Mouse (Mus musculus) heart, adult 2 months (tissue): ENCODE measurements around the gene Rpap1. TPM values are rescaled to one million over a fixed set of nuclear protein-coding genes. Genes with fewer than 3 reads are reported as not detected.

Experiments used
- DNase-seq, 2 experiments: peaks; one replicate each; pipeline ENCODE4 v3.0.0; 2021
- H3K27ac ChIP-seq: fragments of 200-600 bp; 2 replicates; pipeline ENCODE4 v1.8.1; 2022
- H3K27me3 ChIP-seq: fragments of 200-500 bp; 2 replicates; pipeline ENCODE4 v1.6.1; 2012; ENCODE audit warnings: mild to moderate bottlenecking, low read length, inconsistent platforms, mixed read lengths; ENCODE audit not compliant: control insufficient read depth, insufficient read depth
- H3K36me3 ChIP-seq: fragments of 200-500 bp; 2 replicates; pipeline ENCODE4 v1.6.1; 2012; ENCODE audit warnings: low read length, inconsistent platforms; ENCODE audit not compliant: control insufficient read depth, insufficient read depth
- H3K4me1 ChIP-seq: fragments of 200-500 bp; 2 replicates; pipeline ENCODE4 v1.6.1; 2011; ENCODE audit warnings: low read length; ENCODE audit not compliant: control insufficient read depth, insufficient read depth
- H3K4me3 ChIP-seq: fragments of 200-600 bp; 2 replicates; pipeline ENCODE4 v1.8.1; 2022
- H3K79me2 ChIP-seq: fragments of 200-500 bp; replicated peaks from 2 replicates; pipeline ENCODE4 v1.6.1; 2012; ENCODE audit warnings: mild to moderate bottlenecking, inconsistent platforms, low read length, moderate library complexity, mixed read lengths; ENCODE audit not compliant: control insufficient read depth, insufficient read depth
- H3K9ac ChIP-seq: fragments of 200-500 bp; 2 replicates; pipeline ENCODE4 v1.6.1; 2012; ENCODE audit warnings: low read depth, mild to moderate bottlenecking, control low read depth, inconsistent platforms, low read length, mixed read lengths
- CTCF ChIP-seq: fragments of 200-600 bp; IDR thresholded peaks from 2 replicates; pipeline ENCODE4 v1.8.1; 2022; ENCODE audit warnings: antibody characterized with exemption, mild to moderate bottlenecking, moderate library complexity
- EP300 ChIP-seq: fragments of 200-500 bp; IDR thresholded peaks from 2 replicates; pipeline ENCODE4 v1.6.1; 2011; ENCODE audit warnings: low read depth, low read length, control low read depth; ENCODE audit not compliant: insufficient read depth
- POLR2A ChIP-seq: fragments of 200-500 bp; IDR thresholded peaks from 2 replicates; pipeline ENCODE4 v1.6.1; 2011; ENCODE audit warnings: mild to moderate bottlenecking, low read depth, low read length, control low read depth; ENCODE audit not compliant: insufficient read depth
- WGBS: fragments of 180-500 bp; shearing (Covaris S2); methylation state at CpG from one replicate; pipeline ENCODE4 v1.1.7; 2018; 5-methylcytosine and 5-hydroxymethylcytosine counted together
- intact Hi-C: fragments of 180-260 bp; cut with DNase I; formaldehyde crosslinking; loops from one replicate; pipeline ENCODE4 v1.15.1; 2025
- long read RNA-seq: library from polyadenylated mRNA; stranded (forward); transcript quantifications from one replicate; pipeline ENCODE4 v2.0.0, GENCODE M21; 2021
- polyA plus RNA-seq: library from polyadenylated mRNA; depleted of rRNA; stranded (reverse); fragments of >200 nt; gene quantifications from 2 replicates; pipeline ENCODE4 v1.2.3, GENCODE M21; 2012; rRNA removed
- total RNA-seq, 2 experiments: library from RNA; stranded (reverse); gene quantifications; 2 replicates each; pipeline ENCODE4 v1.2.3; 2021

Gene Rpap1
- 10 to 100 TPM; 12.2 to 13.3 TPM for total RNA-seq
- polyA plus RNA-seq: 10.5 and 12.1 TPM in 2 replicates
- long read RNA-seq, full-length matches to known transcripts: 5 of 14 reads
- long read RNA-seq, partial matches to known transcripts: 7 of 14 reads
- long read RNA-seq, other reads (novel, unspliced or antisense): 2 of 14 reads

- H3K4me1 ChIP-seq: no peaks in the 10 kb centered on the region; the same call in 1 of the 2 replicates
- no peaks in the 10 kb centered on the region for H3K79me2 ChIP-seq
- under 1% methylated on average over 44 of the region's 44 CpGs for WGBS
- H3K27ac ChIP-seq: peak within 1 kb of the TSS; percentile 67
- TF ChIP-seq EP300 (0 out of 2 replicates have a peak, but pooled peaks have one; percentile 48), CTCF (no peak; the same call in 1 of the 2 replicates), POLR2A (peak; percentile 91)
- H3K36me3 ChIP-seq: no peaks in the 10 kb centered on the region
- H3K27me3 ChIP-seq: no peaks in the 10 kb centered on the region
- intact Hi-C loops: loop anchor here (1.0 to 10.0 kb wide), 4 partner anchors 85 to 227 kb away; no protein-coding TSS in a partner anchor
- H3K4me3 ChIP-seq: peak within 1 kb of the TSS; percentile 89
- peak; percentile 87 for DNase-seq
- H3K9ac ChIP-seq: peak within 1 kb of the TSS; percentile 70
Observed at GRCm38 (mm10) chr2:119787206-119787883, at the start of gene Rpap1. Rpap1 (minus strand) TSS chr2:119787537.

GRCm38 (mm10) chr2:119834231-119834630, 46.9 kb upstream of the Rpap1 start:
- DNase-seq: no peak
- Histone ChIP-seq H3K9ac (no peak overlapping the region), H3K27ac (no peak overlapping the region), H3K79me2 (no peaks in the 10 kb centered on the region), H3K36me3 (no peaks in the 10 kb centered on the region), H3K27me3 (0 out of 2 replicates have a peak, but pooled peaks cover 1% of the 10 kb centered on the region), H3K4me1 (no peaks in the 10 kb centered on the region), H3K4me3 (no peak overlapping the region)
- TF ChIP-seq CTCF: no peak
- TF ChIP-seq EP300: no peak
- TF ChIP-seq POLR2A: no peak
- 87% methylated on average over 4 of the region's 4 CpGs for WGBS
- intact Hi-C loops: no loop called here

DNA sequence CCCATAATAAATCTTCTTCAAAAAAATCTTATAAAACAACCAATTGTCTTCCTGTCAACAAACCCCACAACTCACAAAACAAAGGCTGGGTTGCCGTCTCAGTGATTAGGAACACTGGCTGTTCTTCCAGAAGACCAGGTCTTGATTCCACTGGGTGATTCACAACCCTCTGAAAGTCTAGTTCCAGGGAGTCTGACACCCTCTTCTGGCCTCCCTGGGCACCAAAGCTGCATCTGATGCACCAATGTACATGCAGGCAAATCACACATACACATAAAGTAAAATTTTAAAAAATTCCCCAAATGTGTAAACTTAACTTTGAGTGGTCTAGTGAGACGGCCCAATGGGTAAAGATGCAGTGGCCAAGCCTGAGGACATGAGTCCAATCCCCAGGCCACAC, 43.2 kb upstream of the Rpap1 start:
- H3K36me3 ChIP-seq: no peaks in the 10 kb centered on the region
- H3K27me3 ChIP-seq: no peaks in the 10 kb centered on the region
- no peaks in the 10 kb centered on the region for H3K79me2 ChIP-seq
- no peak for DNase-seq
- no peak overlapping the region for H3K4me3 ChIP-seq
- H3K4me1 ChIP-seq: no peaks in the 10 kb centered on the region
- intact Hi-C loops: no loop called here
- WGBS: 69% methylated on average over 2 of the region's 2 CpGs
- no peak overlapping the region for H3K27ac ChIP-seq
- H3K9ac ChIP-seq: no peak overlapping the region
- TF ChIP-seq EP300 (no peak), CTCF (peak; percentile 50)

DNA sequence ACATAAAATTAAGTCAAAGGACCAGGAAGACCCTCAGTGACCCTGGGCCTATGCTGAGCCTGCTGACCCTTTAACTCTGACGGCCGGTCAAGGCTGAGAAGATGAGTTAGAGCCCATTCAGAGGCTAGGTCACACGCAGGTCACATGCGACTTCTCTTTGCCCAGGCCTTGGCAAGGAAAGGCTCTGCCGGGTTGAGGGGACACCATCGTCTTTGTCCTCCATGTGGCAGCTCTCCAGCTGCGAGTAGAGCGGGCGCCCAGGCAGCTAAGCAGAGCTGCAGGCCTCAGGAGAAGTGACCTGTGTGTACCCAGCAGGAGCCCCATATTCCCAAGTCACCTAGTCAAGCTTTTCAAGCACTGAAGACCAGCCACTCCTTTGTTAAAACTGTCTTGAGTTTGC, 33.8 kb upstream of the Rpap1 start:
- H3K27me3 ChIP-seq: no peaks in the 10 kb centered on the region
- intact Hi-C loops: no loop called here
- H3K79me2 ChIP-seq: no peaks in the 10 kb centered on the region
- no peak overlapping the region for H3K4me3 ChIP-seq
- H3K9ac ChIP-seq: no peak overlapping the region
- no peak for TF ChIP-seq POLR2A
- TF ChIP-seq CTCF: no peak
- no peak for TF ChIP-seq EP300
- no peak for DNase-seq
- no peak overlapping the region for H3K27ac ChIP-seq
- no peaks in the 10 kb centered on the region for H3K36me3 ChIP-seq
- WGBS: 83% methylated on average over 9 of the region's 9 CpGs
- no peaks in the 10 kb centered on the region for H3K4me1 ChIP-seq

- Histone ChIP-seq H3K27ac (no peak overlapping the region), H3K27me3 (no peaks in the 10 kb centered on the region), H3K9ac (no peak overlapping the region), H3K4me3 (no peak overlapping the region), H3K79me2 (no peaks in the 10 kb centered on the region), H3K36me3 (no peaks in the 10 kb centered on the region), H3K4me1 (no peaks in the 10 kb centered on the region; the same call in 1 of the 2 replicates)
- TF ChIP-seq POLR2A: no peak
- no peak for TF ChIP-seq CTCF
- TF ChIP-seq EP300: no peak
- intact Hi-C loops: no loop called here
- WGBS: 56% methylated on average over 9 of the region's 9 CpGs
- no peak for DNase-seq
Observed at GRCm38 (mm10) chr2:119818668-119819272, 31.4 kb upstream of the Rpap1 start.

- TF ChIP-seq POLR2A (no peak), CTCF (no peak), EP300 (no peak)
- H3K27me3 ChIP-seq: no peaks in the 10 kb centered on the region
- H3K9ac ChIP-seq: no peak overlapping the region
- H3K4me1 ChIP-seq: no peaks in the 10 kb centered on the region; the same call in 1 of the 2 replicates
- H3K4me3 ChIP-seq: no peak overlapping the region
- H3K27ac ChIP-seq: no peak overlapping the region
- 80% methylated on average over 5 of the region's 5 CpGs for WGBS
- no peaks in the 10 kb centered on the region for H3K36me3 ChIP-seq
- no peaks in the 10 kb centered on the region for H3K79me2 ChIP-seq
- intact Hi-C loops: no loop called here
- peak in 1 of 2 experiments; percentile 30 for DNase-seq
Observed at GRCm38 (mm10) chr2:119817047-119817446, 29.7 kb upstream of the Rpap1 start.
